Mouse (Mus musculus): Measurements from ENCODE around the gene Pim1.
"Not testable (repeated sequence)": the region's sequence is repeated elsewhere in the genome, so short reads cannot be mapped to it uniquely, and the experiment has no call there.

Pim1 gene

GRCm38 (mm10) chr17:29490713-29491581, at the start of gene Pim1:
TSS of gene Pim1 (plus strand) at chr17:29490753.
- peak; percentile 72 for DNase-seq

GRCm38 (mm10) chr17:29441562-29441961, 49.0 kb upstream of the Pim1 start:
- DNase-seq: no peak

GRCm38 (mm10) chr17:29442131-29442557, 48.4 kb upstream of the Pim1 start:
- DNase-seq: no peak

- DNase-seq: no peak
Measured at GRCm38 (mm10) chr17:29443724-29444123, 46.8 kb upstream of the Pim1 start.

GRCm38 (mm10) chr17:29445072-29445471, 45.5 kb upstream of the Pim1 start:
- peak; percentile 52 for DNase-seq

- DNase-seq: no peak
Measured at GRCm38 (mm10) chr17:29447323-29447722, 43.2 kb upstream of the Pim1 start.

GRCm38 (mm10) chr17:29448055-29448454, 42.5 kb upstream of the Pim1 start:
- no peak for DNase-seq

GRCm38 (mm10) chr17:29448561-29448960, 42.0 kb upstream of the Pim1 start:
- no peak for DNase-seq

GRCm38 (mm10) chr17:29450899-29451840, 39.4 kb upstream of the Pim1 start:
- DNase-seq: peak; percentile 89

- no peak for DNase-seq
Measured at GRCm38 (mm10) chr17:29451841-29452210, 38.7 kb upstream of the Pim1 start.

- DNase-seq: not testable (repeated sequence)
Measured at GRCm38 (mm10) chr17:29454119-29454518, 36.4 kb upstream of the Pim1 start.

GRCm38 (mm10) chr17:29455411-29456120, 35.0 kb upstream of the Pim1 start:
- DNase-seq: no peak

- no peak for DNase-seq
Measured at GRCm38 (mm10) chr17:29456476-29456875, 34.1 kb upstream of the Pim1 start.

- no peak for DNase-seq
Measured at GRCm38 (mm10) chr17:29456926-29457325, 33.6 kb upstream of the Pim1 start.

- peak; percentile 46 for DNase-seq
Measured at GRCm38 (mm10) chr17:29457795-29458560, 32.6 kb upstream of the Pim1 start.

GRCm38 (mm10) chr17:29459321-29460118, 31.0 kb upstream of the Pim1 start:
- peak; percentile 84 for DNase-seq

- DNase-seq: no peak
Measured at GRCm38 (mm10) chr17:29460119-29460505, 30.4 kb upstream of the Pim1 start.

GRCm38 (mm10) chr17:29463627-29464026, 26.9 kb upstream of the Pim1 start:
- DNase-seq: no peak

- peak; percentile 87 for DNase-seq
Measured at GRCm38 (mm10) chr17:29464068-29464467, 26.5 kb upstream of the Pim1 start.

GRCm38 (mm10) chr17:29464519-29465140, 25.9 kb upstream of the Pim1 start:
- no peak for DNase-seq
